Mouse (Mus musculus) ES-Bruce4 (cell line): ENCODE results near the gene Mid1. TPM values are rescaled to one million over a fixed set of nuclear protein-coding genes. Genes with fewer than 3 reads are reported as not detected.

Source experiments
- H3K27ac ChIP-seq: 2 replicates; pipeline ENCODE4 v1.5.1; 2012; ENCODE audit warnings: low read length, inconsistent platforms; ENCODE audit not compliant: insufficient read depth
- H3K27me3 ChIP-seq: 2 replicates; pipeline ENCODE4 v1.6.1; 2012; ENCODE audit warnings: mild to moderate bottlenecking, low read length, inconsistent platforms; ENCODE audit not compliant: control insufficient read depth, poor library complexity, insufficient read depth, severe bottlenecking
- H3K36me3 ChIP-seq: 2 replicates; pipeline ENCODE4 v1.6.1; 2012; ENCODE audit warnings: inconsistent platforms, mild to moderate bottlenecking, low read length, moderate library complexity; ENCODE audit not compliant: control insufficient read depth, poor library complexity, insufficient read depth, severe bottlenecking
- H3K4me1 ChIP-seq: one replicate; pipeline ENCODE4 v1.8.1; 2011; ENCODE audit warnings: low read length; ENCODE audit not compliant: control insufficient read depth, insufficient read depth
- H3K4me3 ChIP-seq: 2 replicates; pipeline ENCODE4 v1.5.1; 2011; ENCODE audit warnings: low read depth, mild to moderate bottlenecking, low read length
- H3K9ac ChIP-seq: 2 replicates; pipeline ENCODE4 v1.6.1; 2012; ENCODE audit warnings: low read depth, mild to moderate bottlenecking, inconsistent platforms; ENCODE audit not compliant: poor library complexity, severe bottlenecking
- H3K9me3 ChIP-seq: replicated peaks from 2 replicates; pipeline ENCODE4 v1.6.1; 2012; ENCODE audit warnings: mild to moderate bottlenecking, low read length, inconsistent platforms; ENCODE audit not compliant: control insufficient read depth, poor library complexity, insufficient read depth, severe bottlenecking
- CTCF ChIP-seq: IDR thresholded peaks from one replicate; pipeline ENCODE4 v1.8.1; 2011; ENCODE audit warnings: low read depth, low read length
- EP300 ChIP-seq: IDR thresholded peaks from 2 replicates; pipeline ENCODE4 v1.6.1; 2011; ENCODE audit warnings: low read depth, low read length; ENCODE audit not compliant: insufficient read depth
- POLR2A ChIP-seq: IDR thresholded peaks from one replicate; pipeline ENCODE4 v1.8.1; 2011; ENCODE audit warnings: low read length; ENCODE audit not compliant: insufficient read depth
- polyA plus RNA-seq: library from polyadenylated mRNA; stranded (reverse); fragments of >200 nt; gene quantifications from 2 replicates; pipeline ENCODE4 v1.2.4, GENCODE M21; 2011; ENCODE audit warnings: low read depth; ENCODE audit not compliant: missing spikeins, insufficient read depth, insufficient read length

Gene Mid1
- polyA plus RNA-seq, 1 experiment: 125 TPM

DNA sequence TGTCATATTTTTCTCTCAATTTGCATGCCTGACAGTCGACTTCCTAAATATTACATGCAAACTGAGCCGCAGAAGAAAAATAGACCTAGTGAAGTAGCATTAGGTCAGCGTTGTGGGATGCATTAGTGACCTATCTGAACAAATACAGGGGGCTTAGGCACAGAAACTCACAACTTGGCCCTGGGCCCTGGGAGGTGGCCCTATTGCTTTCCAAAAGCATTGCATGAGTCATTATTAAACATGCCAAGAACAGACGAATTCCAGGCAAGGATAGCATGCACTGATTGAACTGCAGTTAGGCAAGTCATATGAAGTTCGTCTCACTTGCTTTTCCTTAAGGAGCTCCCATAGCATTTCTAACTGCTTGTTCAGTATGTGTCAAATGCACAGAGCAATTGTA, 183.2 kb downstream of the Mid1 start:
- H3K4me1 ChIP-seq: no peaks in the 10 kb centered on the region

DNA sequence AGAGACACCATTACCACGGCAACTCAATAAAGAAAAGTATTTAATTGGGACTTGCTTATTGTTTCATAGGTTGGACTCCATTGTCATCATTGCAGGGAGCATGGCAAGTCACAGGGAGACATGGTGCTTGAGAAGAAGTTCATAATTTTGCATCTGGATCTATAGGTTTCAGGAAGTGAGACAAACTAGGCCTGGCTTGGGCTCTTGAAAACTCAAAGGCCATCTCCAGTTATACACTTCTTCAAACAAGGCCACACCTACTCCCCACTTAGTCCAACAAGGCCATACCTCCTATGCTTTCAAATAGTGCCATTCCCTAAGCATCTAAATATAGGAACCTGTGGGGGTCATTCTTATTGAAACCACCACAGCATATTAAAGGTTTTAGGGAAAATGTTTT, 189.5 kb downstream of the Mid1 start:
- Histone ChIP-seq H3K4me3 (no peak overlapping the region), H3K27ac (no peak overlapping the region), H3K27me3 (no peaks in the 10 kb centered on the region), H3K9me3 (no peaks in the 10 kb centered on the region), H3K36me3 (no peaks in the 10 kb centered on the region), H3K4me1 (no peaks in the 10 kb centered on the region), H3K9ac (no peak overlapping the region)
- no peak for TF ChIP-seq EP300

More for the DNA sequence above, 183.2 kb downstream of the Mid1 start:
- no peaks in the 10 kb centered on the region for H3K9me3 ChIP-seq
- no peak overlapping the region for H3K27ac ChIP-seq
- H3K9ac ChIP-seq: no peak overlapping the region
- TF ChIP-seq EP300 (no peak), CTCF (no peak), POLR2A (no peak)
- no peak overlapping the region for H3K4me3 ChIP-seq
- no peaks in the 10 kb centered on the region for H3K27me3 ChIP-seq
- H3K36me3 ChIP-seq: no peaks in the 10 kb centered on the region

DNA sequence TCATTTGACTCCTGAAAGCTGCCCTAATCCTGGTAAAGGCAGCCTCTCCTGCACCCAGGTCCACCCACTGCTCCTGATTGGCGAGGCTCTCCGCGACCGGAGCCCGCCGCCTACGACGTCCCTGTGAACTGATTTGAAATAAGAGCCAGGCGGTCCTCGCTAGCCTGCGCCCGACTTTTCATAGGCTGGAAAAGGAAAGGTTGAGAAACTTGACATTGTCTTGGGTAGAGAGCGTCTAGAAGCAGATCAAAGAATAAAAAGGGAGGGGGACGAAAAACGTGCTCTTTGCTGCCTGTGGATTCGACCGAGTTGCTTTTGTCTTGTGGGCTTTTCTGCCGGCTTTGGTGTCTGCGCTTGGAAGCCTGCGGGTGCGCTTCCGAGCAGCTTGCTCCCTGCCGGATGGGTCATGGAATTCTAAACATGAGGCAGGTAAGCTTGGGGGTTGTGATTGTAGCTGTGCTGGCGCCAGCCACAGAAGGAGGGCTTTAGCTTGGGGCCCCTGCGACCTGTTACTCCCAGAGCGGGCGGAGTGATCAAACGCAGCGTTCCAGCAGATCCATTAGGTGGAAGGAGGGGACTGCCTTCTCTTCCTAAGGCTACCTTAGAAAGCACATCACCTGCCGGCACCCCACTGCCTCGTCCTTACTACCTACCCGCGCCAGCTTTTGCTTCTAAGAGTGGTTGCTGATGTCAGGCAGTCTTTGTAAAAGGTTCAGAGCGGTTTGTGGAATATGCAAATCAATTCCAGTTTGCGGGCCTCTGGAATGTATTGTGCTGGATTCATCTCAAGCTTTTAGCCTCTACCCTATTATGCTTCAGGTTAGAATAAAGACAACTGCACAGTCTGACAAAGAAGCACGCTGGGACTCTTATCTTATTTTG, 194.7 kb downstream of the Mid1 start:
- H3K9me3 ChIP-seq: no peaks in the 10 kb centered on the region
- no peak overlapping the region for H3K27ac ChIP-seq
- H3K36me3 ChIP-seq: no peaks in the 10 kb centered on the region
- peaks cover 1% of the 10 kb centered on the region for H3K4me1 ChIP-seq
- peak overlapping the region; percentile 65 for H3K4me3 ChIP-seq
- H3K9ac ChIP-seq: peak overlapping the region; percentile 32
- no peaks in the 10 kb centered on the region for H3K27me3 ChIP-seq
- no peak for TF ChIP-seq EP300
- no peak for TF ChIP-seq POLR2A
- TF ChIP-seq CTCF: no peak

DNA sequence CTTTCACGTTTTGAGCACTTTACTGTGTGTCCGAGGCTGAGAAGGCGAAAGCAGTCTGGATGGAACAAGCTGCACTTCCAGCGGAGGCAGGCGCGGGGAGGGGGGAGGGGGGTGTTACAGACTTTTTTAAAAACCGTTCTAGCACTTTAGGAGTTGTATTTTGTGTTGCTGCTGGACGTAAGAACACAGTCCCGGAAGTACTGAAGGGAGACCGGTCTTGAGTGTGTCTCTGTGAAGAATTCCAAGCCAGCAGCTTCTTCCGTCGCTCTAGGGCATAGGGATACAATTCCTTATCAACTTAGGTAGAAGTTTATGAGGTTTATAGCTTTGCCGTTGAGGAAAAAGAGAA, 195.3 kb downstream of the Mid1 start:
- Histone ChIP-seq H3K36me3 (no peaks in the 10 kb centered on the region), H3K9me3 (no peaks in the 10 kb centered on the region), H3K27ac (no peak overlapping the region), H3K4me3 (peak overlapping the region; percentile 60), H3K4me1 (peaks cover 1% of the 10 kb centered on the region), H3K27me3 (no peaks in the 10 kb centered on the region), H3K9ac (peak overlapping the region; percentile 32)
- TF ChIP-seq POLR2A (no peak), CTCF (no peak), EP300 (no peak)

DNA sequence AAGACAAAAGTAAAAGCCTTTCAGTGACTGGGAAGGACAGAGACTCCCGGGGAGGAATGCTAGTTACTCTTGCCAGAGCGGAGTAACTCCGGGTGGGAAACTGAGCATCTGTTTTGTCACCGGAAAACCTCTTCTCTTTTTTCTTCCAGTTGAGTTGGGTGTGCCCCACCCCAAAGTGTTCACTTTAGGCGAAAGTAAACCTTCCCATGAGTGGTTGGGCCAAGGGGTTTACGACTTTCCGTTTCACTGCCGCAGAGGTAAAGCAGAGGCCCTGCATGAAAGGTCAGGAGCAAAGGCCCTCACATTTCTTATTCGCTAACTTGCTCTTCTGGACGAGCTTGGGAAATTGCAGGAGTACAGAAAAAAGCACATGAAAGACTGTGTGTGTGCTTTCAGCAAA, 195.8 kb downstream of the Mid1 start:
- Histone ChIP-seq H3K4me1 (peaks cover 1% of the 10 kb centered on the region), H3K27ac (no peak overlapping the region), H3K36me3 (no peaks in the 10 kb centered on the region), H3K4me3 (no peak overlapping the region), H3K27me3 (no peaks in the 10 kb centered on the region), H3K9ac (peak overlapping the region; percentile 32; the same call in 1 of the 2 replicates), H3K9me3 (no peaks in the 10 kb centered on the region)
- TF ChIP-seq CTCF (no peak), EP300 (no peak)
